Mouse (Mus musculus) midbrain, embryonic 13.5 days (tissue): ENCODE measurements around the gene Tsc22d2. TPM values are rescaled to one million over a fixed set of nuclear protein-coding genes. Genes with fewer than 3 reads are reported as not detected.

Experiments
- ATAC-seq: fragments of 200-750 bp; cut with Nextera tagmentation; 2 replicates; pipeline ENCODE4 v1.8.0; 2017; ENCODE audit warnings: mild to moderate bottlenecking, moderate TSS enrichment, moderate library complexity
- H3K27ac ChIP-seq: fragments of 300-500 bp; sonication (generic); 2 replicates; pipeline ENCODE4 v1.5.1; 2015; ENCODE audit warnings: inconsistent platforms, mild to moderate bottlenecking, moderate library complexity
- H3K27me3 ChIP-seq: fragments of 300-500 bp; sonication (generic); 2 replicates; pipeline ENCODE4 v1.6.1; 2015; ENCODE audit warnings: mild to moderate bottlenecking, inconsistent platforms
- H3K36me3 ChIP-seq: fragments of 300-500 bp; sonication (generic); 2 replicates; pipeline ENCODE4 v1.6.1; 2015; ENCODE audit warnings: mild to moderate bottlenecking, inconsistent platforms
- H3K4me1 ChIP-seq: fragments of 300-500 bp; sonication (generic); replicated peaks from 2 replicates; pipeline ENCODE4 v1.6.1; 2015; ENCODE audit warnings: inconsistent platforms
- H3K4me2 ChIP-seq: fragments of 300-500 bp; sonication (generic); replicated peaks from 2 replicates; pipeline ENCODE4 v1.6.1; 2015; ENCODE audit warnings: moderate library complexity, mild to moderate bottlenecking, inconsistent platforms
- H3K4me3 ChIP-seq: fragments of 300-500 bp; sonication (generic); replicated peaks from 2 replicates; pipeline ENCODE4 v1.5.1; 2015; ENCODE audit warnings: mild to moderate bottlenecking, inconsistent platforms
- H3K9ac ChIP-seq: fragments of 300-500 bp; sonication (generic); replicated peaks from 2 replicates; pipeline ENCODE4 v1.6.1; 2015; ENCODE audit warnings: mild to moderate bottlenecking, inconsistent platforms
- H3K9me3 ChIP-seq: fragments of 300-500 bp; sonication (generic); 2 replicates; pipeline ENCODE4 v1.6.1; 2016; ENCODE audit warnings: mild to moderate bottlenecking, inconsistent platforms
- WGBS: fragments of 180-500 bp; shearing (Covaris S2); methylation state at CpG from one replicate; pipeline ENCODE4 v1.1.7; 2015; 5-methylcytosine and 5-hydroxymethylcytosine counted together
- polyA plus RNA-seq: library from polyadenylated mRNA; unstranded; fragments of >200 nt; fragmentation: Nextera tagmentation; extraction: Ambion mirVana; gene quantifications from 2 replicates; pipeline ENCODE4 v1.2.1, GENCODE M21; 2015

Gene Tsc22d2
- polyA plus RNA-seq, 1 experiment from 2014 or later, result 8.0 TPM

GRCm38 (mm10) chr3:58503720-58504333 is 89.3 kb downstream of the Tsc22d2 start:
- Histone ChIP-seq H3K4me3 (no peak overlapping the region), H3K27me3 (no peaks in the 10 kb centered on the region), H3K4me2 (no peak overlapping the region), H3K36me3 (no peaks in the 10 kb centered on the region), H3K27ac (no peak overlapping the region), H3K4me1 (no peaks in the 10 kb centered on the region), H3K9me3 (no peaks in the 10 kb centered on the region), H3K9ac (no peak overlapping the region)
- WGBS, result 42% methylated on average over 3 of the region's 3 CpGs
- no peak for ATAC-seq

DNA sequence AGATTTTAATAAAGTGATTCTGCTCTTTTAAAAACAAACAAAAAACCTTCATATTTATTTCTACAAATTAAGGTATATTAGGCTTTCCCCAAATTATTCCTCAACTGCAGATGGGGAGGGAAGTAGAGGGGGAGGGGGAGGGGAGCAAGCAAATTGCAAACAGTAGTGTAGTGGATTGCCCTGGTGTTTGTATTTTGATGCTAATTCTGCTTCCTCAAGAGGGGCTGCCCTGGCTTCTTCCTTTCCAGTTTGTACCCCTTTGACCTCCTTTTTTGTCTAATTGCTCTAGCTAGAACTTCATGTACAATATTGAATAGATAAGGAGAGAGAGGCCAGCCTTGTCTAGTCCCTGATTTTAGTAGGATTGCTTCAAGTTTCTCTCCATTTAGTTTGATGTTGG is 90.2 kb downstream of the Tsc22d2 start:
- H3K4me1 ChIP-seq, result no peaks in the 10 kb centered on the region
- no peak overlapping the region for H3K9ac ChIP-seq
- no peak overlapping the region for H3K4me2 ChIP-seq
- no peak for ATAC-seq
- no peaks in the 10 kb centered on the region for H3K9me3 ChIP-seq
- no peak overlapping the region for H3K4me3 ChIP-seq
- H3K36me3 ChIP-seq, result no peaks in the 10 kb centered on the region
- H3K27ac ChIP-seq, result no peak overlapping the region
- H3K27me3 ChIP-seq, result no peaks in the 10 kb centered on the region

- no peak overlapping the region for H3K4me3 ChIP-seq
- no peaks in the 10 kb centered on the region for H3K36me3 ChIP-seq
- no peaks in the 10 kb centered on the region for H3K4me1 ChIP-seq
- no peaks in the 10 kb centered on the region for H3K9me3 ChIP-seq
- no peak for ATAC-seq
- 93% methylated on average over 7 of the region's 7 CpGs for WGBS
- H3K27ac ChIP-seq, result no peak overlapping the region
- H3K9ac ChIP-seq, result no peak overlapping the region
- no peaks in the 10 kb centered on the region for H3K27me3 ChIP-seq
- H3K4me2 ChIP-seq, result no peak overlapping the region
These were observed 93.7 kb downstream of the Tsc22d2 start for GRCm38 (mm10) chr3:58508020-58508750.

DNA sequence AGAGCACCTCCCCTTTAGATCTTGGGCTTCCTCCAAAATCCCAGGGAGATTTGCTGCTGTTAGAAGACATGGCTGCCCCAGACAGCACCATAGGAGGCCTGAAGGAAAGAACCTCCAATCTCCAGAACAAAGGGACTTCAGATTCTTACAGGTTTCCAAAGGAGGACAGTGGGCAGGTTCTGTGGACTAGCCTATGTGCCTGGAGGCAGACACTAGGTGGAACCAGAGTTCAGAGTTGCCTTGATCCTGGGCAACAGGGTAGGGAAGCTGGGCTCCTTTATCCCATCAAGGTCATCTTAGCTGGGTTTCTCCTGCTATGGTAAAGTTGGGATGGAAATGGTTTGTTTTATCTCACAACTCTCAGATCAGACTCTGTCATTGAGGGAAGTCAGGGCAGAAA is 97.1 kb downstream of the Tsc22d2 start:
- H3K9ac ChIP-seq, result no peak overlapping the region
- no peaks in the 10 kb centered on the region for H3K4me1 ChIP-seq
- H3K27me3 ChIP-seq, result no peaks in the 10 kb centered on the region
- ATAC-seq, result no peak
- no peaks in the 10 kb centered on the region for H3K36me3 ChIP-seq
- no peak overlapping the region for H3K4me2 ChIP-seq
- no peaks in the 10 kb centered on the region for H3K9me3 ChIP-seq
- H3K27ac ChIP-seq, result no peak overlapping the region
- H3K4me3 ChIP-seq, result no peak overlapping the region

DNA sequence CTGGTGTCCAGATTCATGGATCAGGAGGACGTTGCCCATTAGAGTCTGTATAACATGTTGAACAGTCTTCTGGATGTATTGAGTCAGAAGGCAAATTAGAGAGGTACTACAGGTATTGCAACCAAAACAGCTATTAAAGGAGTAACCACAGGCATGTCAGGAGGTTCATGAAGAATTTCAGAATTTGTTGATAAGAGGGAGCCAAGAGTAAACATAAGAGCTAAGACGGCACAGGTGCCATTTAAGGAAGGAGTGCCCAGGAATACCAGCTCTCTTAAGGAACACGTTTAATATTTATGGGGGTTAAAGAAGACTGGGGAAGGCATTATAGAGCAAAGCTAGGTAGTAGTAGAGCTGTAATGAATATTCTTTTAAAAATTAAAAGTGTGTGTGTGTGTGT is 98.2 kb downstream of the Tsc22d2 start:
- ATAC-seq, result no peak
- H3K9ac ChIP-seq, result no peak overlapping the region
- H3K27me3 ChIP-seq, result no peaks in the 10 kb centered on the region
- no peaks in the 10 kb centered on the region for H3K9me3 ChIP-seq
- 84% methylated on average over 3 of the region's 3 CpGs for WGBS
- H3K4me3 ChIP-seq, result no peak overlapping the region
- H3K4me1 ChIP-seq, result no peaks in the 10 kb centered on the region
- H3K27ac ChIP-seq, result no peak overlapping the region
- H3K36me3 ChIP-seq, result no peaks in the 10 kb centered on the region
- no peak overlapping the region for H3K4me2 ChIP-seq

GRCm38 (mm10) chr3:58513483-58513882 is 99.0 kb downstream of the Tsc22d2 start:
- no peaks in the 10 kb centered on the region for H3K36me3 ChIP-seq
- no peaks in the 10 kb centered on the region for H3K27me3 ChIP-seq
- no peak overlapping the region for H3K9ac ChIP-seq
- no peak for ATAC-seq
- H3K4me2 ChIP-seq, result no peak overlapping the region
- H3K4me3 ChIP-seq, result no peak overlapping the region
- no peaks in the 10 kb centered on the region for H3K9me3 ChIP-seq
- 84% methylated on average over 4 of the region's 4 CpGs for whole genome bisulfite sequencing
- no peak overlapping the region for H3K27ac ChIP-seq
- no peaks in the 10 kb centered on the region for H3K4me1 ChIP-seq

DNA sequence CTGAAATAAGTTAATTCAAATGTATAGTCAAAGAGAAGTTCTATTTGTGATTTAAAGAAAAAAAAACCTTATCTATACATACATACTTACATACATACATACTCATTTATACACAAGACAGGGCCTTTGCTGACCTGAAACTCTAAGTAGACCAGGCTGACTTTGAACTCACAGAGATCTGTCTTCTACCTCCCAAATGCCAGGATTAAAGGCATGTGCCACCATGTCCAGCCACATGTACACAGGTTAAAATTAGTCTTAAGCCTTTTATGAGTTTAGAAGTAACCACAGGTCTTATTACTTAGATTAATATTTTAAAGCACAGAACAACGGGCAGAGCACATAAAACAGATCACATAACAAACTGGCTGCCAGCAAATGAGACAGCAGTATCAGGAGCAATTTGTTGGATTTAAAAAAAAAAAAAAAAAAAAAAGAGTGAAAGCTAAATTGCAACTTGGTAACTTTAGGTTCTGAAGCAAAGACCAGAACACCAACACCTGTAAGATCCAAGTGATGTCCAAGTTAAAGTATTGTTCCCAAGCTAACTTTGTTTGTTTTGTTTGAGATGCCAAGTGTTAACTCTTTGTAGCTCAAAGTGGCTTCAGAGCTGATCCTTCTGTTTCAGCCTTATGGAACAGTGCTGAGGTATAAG is 101.6 kb downstream of the Tsc22d2 start:
- H3K36me3 ChIP-seq, result peaks cover 7% of the 10 kb centered on the region
- H3K4me3 ChIP-seq, result no peak overlapping the region
- ATAC-seq, result no peak
- WGBS, result 93% methylated on average over 1 of the region's 1 CpGs
- H3K9ac ChIP-seq, result no peak overlapping the region
- H3K9me3 ChIP-seq, result no peaks in the 10 kb centered on the region
- no peaks in the 10 kb centered on the region for H3K27me3 ChIP-seq
- H3K4me1 ChIP-seq, result no peaks in the 10 kb centered on the region
- no peak overlapping the region for H3K4me2 ChIP-seq
- H3K27ac ChIP-seq, result no peak overlapping the region

Other genes with a start within 250 kb of the Tsc22d2 start
- 43.3 and 48.3 TPM in 2 replicates for gene Eif2a, start 111.1 kb downstream of the Tsc22d2 start, polyA plus RNA-seq
- gene Serp1, start 111.2 kb downstream of the Tsc22d2 start, polyA plus RNA-seq, result 74.0 and 75.3 TPM in 2 replicates
- 22.5 and 23.1 TPM in 2 replicates for gene Selenot, start 161.9 kb downstream of the Tsc22d2 start, polyA plus RNA-seq
- gene Erich6, start 222.5 kb downstream of the Tsc22d2 start, polyA plus RNA-seq, result 0.09 and 0.12 TPM in 2 replicates